Mouse (Mus musculus): ENCODE results near the gene Slc29a4.

- TF ChIP-seq POLR2A (IDR thresholded peaks at IDR 0.05; ENCODE audit: borderline replicate concordance, insufficient read depth, low read length): no peak
- TF ChIP-seq CTCF (IDR thresholded peaks at IDR 0.05; ENCODE audit: borderline replicate concordance, insufficient read depth, low read depth, low read length): no peak
Observed at GRCm38 (mm10) chr5:142709436-142709835, 17.1 kb downstream of the Slc29a4 start.
